Comparison of ENCODE assay signal across 23 mouse cellular contexts in the genomic region with DNA sequence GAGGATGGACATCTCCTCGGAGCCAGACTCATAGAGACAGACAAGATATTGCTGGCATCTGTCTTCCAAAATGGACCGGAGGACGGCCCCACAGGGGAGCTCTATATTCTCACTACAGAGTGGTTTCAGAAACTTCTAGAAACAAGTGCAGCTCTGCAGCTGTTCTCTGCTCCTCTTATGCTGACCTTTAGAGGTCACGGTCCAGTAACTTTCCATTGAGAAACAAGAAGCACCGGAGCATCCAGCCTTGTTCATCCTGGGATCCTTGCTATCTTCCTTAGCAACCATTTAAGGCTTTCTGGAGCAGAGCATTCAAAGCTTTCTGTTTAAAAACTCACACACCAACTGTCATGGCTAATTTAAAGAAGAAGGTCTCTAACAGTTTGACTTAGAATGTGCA.
A peak's percentile ranks its signal among the peaks of the same experiment; 100 is the strongest.
DNase-seq lines count a peak whose midpoint lies in the region; ATAC-seq and TF ChIP-seq lines count a peak whose summit lies in the region.
"Had no signal": no experiment of that assay in that cellular context is flagged by ENCODE, and none has a peak within 500 bp of the region (broad histone marks: within the 10 kb centered on the region; RNA-seq: fewer than 3 reads in every experiment).

No protein-coding gene starts in this region.

- no peak overlapping the region for H3K4me2 ChIP-seq in kidney, embryonic 16.5 days (replicated peaks; ENCODE audit: low read depth, low read length)
- H3K4me2 ChIP-seq: embryonic facial prominence, embryonic 12.5 days; forebrain, embryonic 13.5 days had no signal

- no peaks in the 10 kb centered on the region; the same call in 1 of the 2 replicates for H3K4me1 ChIP-seq in kidney, adult 2 months (ENCODE audit: control insufficient read depth, insufficient read depth, low read length)
- no peaks in the 10 kb centered on the region for H3K4me1 ChIP-seq in kidney, embryonic 16.5 days (ENCODE audit: insufficient read depth, low read length)
- H3K4me1 ChIP-seq: embryonic facial prominence, embryonic 10.5 days; embryonic facial prominence, embryonic 12.5 days; forebrain, embryonic 13.5 days had no signal

- no peak overlapping the region for H3K4me3 ChIP-seq in kidney, adult 2 months (ENCODE audit: insufficient read depth, low read depth, low read length)
- no peak overlapping the region for H3K4me3 ChIP-seq in kidney, embryonic 16.5 days (ENCODE audit: low read length)
- H3K4me3 ChIP-seq: embryonic facial prominence, embryonic 10.5 days; embryonic facial prominence, embryonic 12.5 days; forebrain, embryonic 13.5 days had no signal

- TF ChIP-seq POLR2A in kidney, adult 2 months (IDR thresholded peaks at IDR 0.05; ENCODE audit: low read depth, low read length): no peak

- DNase-seq in kidney, adult 2 months: peak; percentile 65
- DNase-seq in kidney, adult 11 months: no peak
- DNase-seq in kidney, adult 9 months: peak; percentile 39
- no peak for DNase-seq in kidney, postnatal 4 days
- DNase-seq in kidney, postnatal 10 days: peak; percentile 12
- DNase-seq in kidney, postnatal 36 days: peak; percentile 28 to 62
- DNase-seq: adrenal gland, adult 8-10 months; adrenal gland, postnatal 14 days; adrenal gland, postnatal 36 days; B cell, adult 2 months; cerebellum, adult 11-12 months; cerebellum, adult 2 months; cerebellum, adult 9-10 months; cerebellum, postnatal 10 days; cerebellum, postnatal 25 days had no signal

- no peak for TF ChIP-seq CTCF in kidney, adult 2 months (conservative IDR thresholded peaks at IDR 0.05; ENCODE audit: insufficient read depth, insufficient read length, low read depth, low read length)

- no peaks in the 10 kb centered on the region; the same call in 1 of the 2 replicates for H3K9me3 ChIP-seq in kidney, embryonic 16.5 days (ENCODE audit: low read length)
- H3K9me3 ChIP-seq: embryonic facial prominence, embryonic 10.5 days; embryonic facial prominence, embryonic 12.5 days; forebrain, embryonic 13.5 days had no signal

- H3K27me3 ChIP-seq in kidney, adult 2 months (replicated peaks; ENCODE audit: control insufficient read depth, insufficient read depth, low read length): no peaks in the 10 kb centered on the region
- no peaks in the 10 kb centered on the region for H3K27me3 ChIP-seq in kidney, embryonic 16.5 days (ENCODE audit: insufficient read depth, low read length)
- H3K27me3 ChIP-seq: embryonic facial prominence, embryonic 12.5 days; forebrain, embryonic 13.5 days; Patski had no signal

- no peaks in the 10 kb centered on the region for H3K36me3 ChIP-seq in kidney, adult 2 months (ENCODE audit: control insufficient read depth, insufficient read depth, low read length)
- H3K36me3 ChIP-seq in kidney, embryonic 16.5 days (ENCODE audit: insufficient read depth, low read length): no peaks in the 10 kb centered on the region
- H3K36me3 ChIP-seq: embryonic facial prominence, embryonic 10.5 days; embryonic facial prominence, embryonic 12.5 days; G1E had no signal

- no peak overlapping the region for H3K27ac ChIP-seq in kidney, adult 2 months (ENCODE audit: insufficient read depth, low read depth, low read length)
- no peak overlapping the region for H3K27ac ChIP-seq in kidney, embryonic 16.5 days (ENCODE audit: low read length)
- H3K27ac ChIP-seq: embryonic facial prominence, embryonic 10.5 days; embryonic facial prominence, embryonic 12.5 days; forebrain, embryonic 13.5 days had no signal

- H3K9ac ChIP-seq in kidney, embryonic 16.5 days (replicated peaks; ENCODE audit: low read length): no peak overlapping the region
- H3K9ac ChIP-seq: embryonic facial prominence, embryonic 12.5 days; forebrain, embryonic 13.5 days had no signal

- 67% methylated on average over 5 of the region's 5 CpGs for WGBS in kidney, adult 2 months
- 65% methylated on average over 5 of the region's 5 CpGs for WGBS in kidney, embryonic 16.5 days

- ATAC-seq in kidney, embryonic 16.5 days (ENCODE audit: low FRiP score, low TSS enrichment): no peak
- ATAC-seq: activated CD4-positive, CD25-positive, alpha-beta regulatory T cell, adult 4 months; CD4-positive, CD25-positive, alpha-beta regulatory T cell, adult 4 months; forebrain, embryonic 13.5 days; Patski had no signal

Comparison
In these comparisons a context has a peak if more than half of its experiments do, and no peak if none do; other contexts are left out.
1. DNase-seq: peak in kidney, adult 2 months (single experiment), kidney, adult 9 months (single experiment), kidney, postnatal 10 days (single experiment) and kidney, postnatal 36 days (2 of 2); none in kidney, adult 11 months (single experiment) and kidney, postnatal 4 days (0 of 2).